Mouse (Mus musculus): Measurements from ENCODE around the gene Mcam.

DNA sequence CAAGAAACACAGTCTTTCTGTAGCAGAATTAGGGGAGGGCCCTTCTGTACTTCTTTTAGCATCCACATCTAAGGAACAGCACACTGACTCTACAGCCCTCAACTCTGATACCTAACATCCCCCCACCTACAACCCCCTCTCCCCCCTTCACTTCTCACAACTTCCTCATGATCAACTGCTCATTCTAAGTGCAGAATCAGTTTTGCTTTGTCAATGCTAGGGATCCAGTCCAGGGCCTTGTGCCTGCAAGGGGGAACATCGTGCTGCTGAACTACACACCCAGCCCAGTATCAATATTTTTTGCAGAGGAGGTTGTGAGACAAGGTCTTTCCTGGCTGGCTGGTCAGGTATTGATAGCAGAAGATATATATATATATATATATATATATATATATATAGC lies 41.7 kb downstream of the Mcam start:
- no peak for TF ChIP-seq GATA1 (IDR thresholded peaks at IDR 0.05; ENCODE audit: low read length)
- TF ChIP-seq TAL1 (IDR thresholded peaks at IDR 0.05; ENCODE audit: low read length), result no peak

Data from erythroblast, embryonic 14.5 days (primary cell).